In genomic region chr19:8774951-8775421, GRCm38 (mm10) we compare ENCODE assay signal across 9 mouse cellular contexts. TPM values are rescaled to one million over a fixed set of nuclear protein-coding genes. Genes with fewer than 3 reads are reported as not detected.
DNase-seq lines count a peak whose midpoint lies in the region; ATAC-seq and TF ChIP-seq lines count a peak whose summit lies in the region.
"Had no signal": no experiment of that assay in that cellular context is flagged by ENCODE, and none has a peak within 500 bp of the region (broad histone marks: within the 10 kb centered on the region; RNA-seq: fewer than 3 reads in every experiment).

No protein-coding gene starts in this region.

- peak; percentile 22 for DNase-seq in embryo, embryonic 10 days (ENCODE audit: low spot score)
- no peak for DNase-seq in embryo, embryonic 11 days
- peak; percentile 28 to 43 for DNase-seq in thymus, postnatal 10 days (ENCODE audit: low spot score in 2 of 2)
- no peak for DNase-seq in thymus, postnatal 4 days
- DNase-seq in hindbrain, embryonic 11.5 days (ENCODE audit: low spot score) = peak; percentile 34
- DNase-seq in liver, postnatal 0 days = no peak
- no peak for DNase-seq in frontal cortex, postnatal 25 days (ENCODE audit: low spot score in 2 of 2)

- peak overlapping the region; percentile 73 for H3K4me3 ChIP-seq in hindbrain, embryonic 11.5 days (ENCODE audit: low read depth, low read length)
- peak overlapping the region; percentile 74 for H3K4me3 ChIP-seq in liver, postnatal 0 days (ENCODE audit: low read depth, low read length)

- H3K4me2 ChIP-seq in hindbrain, embryonic 11.5 days (replicated peaks; ENCODE audit: low read depth, low read length) = peak overlapping the region; percentile 97
- peak overlapping the region; percentile 93 for H3K4me2 ChIP-seq in liver, postnatal 0 days (ENCODE audit: low read depth, low read length)

- peak overlapping the region; percentile 98 for H3K27ac ChIP-seq in hindbrain, embryonic 11.5 days (ENCODE audit: low read depth, low read length)
- H3K27ac ChIP-seq in liver, postnatal 0 days (ENCODE audit: low read depth) = peak overlapping the region; percentile 100

- H3K36me3 ChIP-seq in hindbrain, embryonic 11.5 days (ENCODE audit: control insufficient read depth, insufficient read depth, low read length) = no peaks in the 10 kb centered on the region; the same call in 1 of the 2 replicates
- H3K36me3 ChIP-seq in liver, postnatal 0 days (replicated peaks; ENCODE audit: insufficient read depth, low read length) = peaks cover 14% of the 10 kb centered on the region

- H3K9ac ChIP-seq in hindbrain, embryonic 11.5 days (ENCODE audit: low read depth, low read length) = peak overlapping the region; percentile 91
- peak overlapping the region; percentile 92 for H3K9ac ChIP-seq in liver, postnatal 0 days (replicated peaks)

- H3K9me3 ChIP-seq in hindbrain, embryonic 11.5 days (ENCODE audit: control insufficient read depth, low read length) = no peaks in the 10 kb centered on the region
- no peaks in the 10 kb centered on the region for H3K9me3 ChIP-seq in liver, postnatal 0 days (ENCODE audit: low read length)

- no peaks in the 10 kb centered on the region for H3K27me3 ChIP-seq in hindbrain, embryonic 11.5 days (ENCODE audit: control insufficient read depth, insufficient read depth, low read length)
- no peaks in the 10 kb centered on the region for H3K27me3 ChIP-seq in liver, postnatal 0 days (ENCODE audit: insufficient read depth, low read length)
- H3K27me3 ChIP-seq: Patski had no signal

- no peak for TF ChIP-seq EP300 in liver, postnatal 0 days (IDR thresholded peaks at IDR 0.05; ENCODE audit: low read depth)

- peaks cover 10% of the 10 kb centered on the region for H3K4me1 ChIP-seq in hindbrain, embryonic 11.5 days (replicated peaks; ENCODE audit: control insufficient read depth, insufficient read depth, low read length)
- H3K4me1 ChIP-seq in liver, postnatal 0 days (ENCODE audit: insufficient read depth) = peaks cover 40% of the 10 kb centered on the region

- ATAC-seq in hindbrain, embryonic 11.5 days (ENCODE audit: low FRiP score) = peak; percentile 48
- ATAC-seq in liver, postnatal 0 days = peak; percentile 4; the same call in 1 of the 2 replicates
- ATAC-seq in inflammation-experienced regulatory T-cells, adult 6 months = no peak

- 5% methylated on average over 20 of the region's 20 CpGs for WGBS in hindbrain, embryonic 11.5 days
- WGBS in liver, postnatal 0 days (ENCODE audit: insufficient replicate concordance) = 3% methylated on average over 20 of the region's 20 CpGs

- no peak for TF ChIP-seq CTCF in liver, postnatal 0 days (IDR thresholded peaks at IDR 0.05; ENCODE audit: low read depth)

RNA-seq across cellular contexts. Expression of gene Tmem179b, which starts 0.7 kb away (rescaled TPM):
- polyA plus RNA-seq in hindbrain, embryonic 11.5 days (2014; fragmentation: Nextera tagmentation; extraction: Ambion mirVana) = 46.4 and 50.8 TPM in 2 replicates
- polyA plus RNA-seq in liver, postnatal 0 days (2015; fragmentation: Nextera tagmentation; extraction: Ambion mirVana) = 76.3 and 80.3 TPM in 2 replicates
- polyA plus RNA-seq in inflammation-experienced regulatory T-cells, adult 6 months (2017; shearing (Covaris generic)) = 100 to 1,000 TPM; 109 to 112 (median 112) TPM

RNA-seq across cellular contexts. Expression of gene Tmem223, which starts 4.2 kb away (rescaled TPM):
- 192 and 194 TPM in 2 replicates for polyA plus RNA-seq in hindbrain, embryonic 11.5 days (2014; fragmentation: Nextera tagmentation; extraction: Ambion mirVana)
- 56.0 and 59.1 TPM in 2 replicates for polyA plus RNA-seq in liver, postnatal 0 days (2015; fragmentation: Nextera tagmentation; extraction: Ambion mirVana)
- polyA plus RNA-seq in inflammation-experienced regulatory T-cells, adult 6 months (2017; shearing (Covaris generic)) = 100 to 1,000 TPM in 2 of 3 experiments, 10 to 100 TPM in 1; 96.4 to 128 (median 119) TPM

RNA-seq across cellular contexts. Expression of gene Taf6l, which starts 11.2 kb away (rescaled TPM):
- 15.4 and 17.1 TPM in 2 replicates for polyA plus RNA-seq in hindbrain, embryonic 11.5 days (2014; fragmentation: Nextera tagmentation; extraction: Ambion mirVana)
- 6.6 and 7.9 TPM in 2 replicates for polyA plus RNA-seq in liver, postnatal 0 days (2015; fragmentation: Nextera tagmentation; extraction: Ambion mirVana)
- 1 to 10 TPM; 4.4 to 6.9 (median 5.9) TPM for polyA plus RNA-seq in inflammation-experienced regulatory T-cells, adult 6 months (2017; shearing (Covaris generic))

RNA-seq across cellular contexts. Expression of gene Nxf1, which starts 18.1 kb away (rescaled TPM):
- 213 and 224 TPM in 2 replicates for polyA plus RNA-seq in hindbrain, embryonic 11.5 days (2014; fragmentation: Nextera tagmentation; extraction: Ambion mirVana)
- 47.9 and 49.9 TPM in 2 replicates for polyA plus RNA-seq in liver, postnatal 0 days (2015; fragmentation: Nextera tagmentation; extraction: Ambion mirVana)
- polyA plus RNA-seq in inflammation-experienced regulatory T-cells, adult 6 months (2017; shearing (Covaris generic)) = 100 to 1,000 TPM; 130 to 193 (median 160) TPM

RNA-seq across cellular contexts. Expression of gene Polr2g, which starts 23.4 kb away (rescaled TPM):
- 184 and 194 TPM in 2 replicates for polyA plus RNA-seq in hindbrain, embryonic 11.5 days (2014; fragmentation: Nextera tagmentation; extraction: Ambion mirVana)
- 61.7 and 63.3 TPM in 2 replicates for polyA plus RNA-seq in liver, postnatal 0 days (2015; fragmentation: Nextera tagmentation; extraction: Ambion mirVana)
- 100 to 1,000 TPM; 186 to 196 (median 191) TPM for polyA plus RNA-seq in inflammation-experienced regulatory T-cells, adult 6 months (2017; shearing (Covaris generic))

Comparison
In these comparisons a context has a peak if more than half of its experiments do, and no peak if none do; other contexts are left out.
1. DNase-seq: peak in embryo, embryonic 10 days (single experiment), thymus, postnatal 10 days (2 of 2) and hindbrain, embryonic 11.5 days (single experiment); none in embryo, embryonic 11 days (single experiment), thymus, postnatal 4 days (single experiment), liver, postnatal 0 days (single experiment) and frontal cortex, postnatal 25 days (0 of 2).